Mouse (Mus musculus) cerebellum, adult 2 months (tissue): ENCODE data around the gene Ddx41.

Source experiments
- CTCF ChIP-seq: fragments of 200-500 bp; IDR thresholded peaks from 2 replicates; pipeline ENCODE4 v1.5.1; 2011; ENCODE audit warnings: low read depth, mild to moderate bottlenecking, control low read depth, low read length, moderate library complexity, borderline replicate concordance; ENCODE audit not compliant: insufficient read depth
- POLR2A ChIP-seq: fragments of 200-500 bp; IDR thresholded peaks from 2 replicates; pipeline ENCODE4 v1.6.1; 2011; ENCODE audit warnings: low read length, control low read depth, borderline replicate concordance; ENCODE audit not compliant: insufficient read depth

DNA sequence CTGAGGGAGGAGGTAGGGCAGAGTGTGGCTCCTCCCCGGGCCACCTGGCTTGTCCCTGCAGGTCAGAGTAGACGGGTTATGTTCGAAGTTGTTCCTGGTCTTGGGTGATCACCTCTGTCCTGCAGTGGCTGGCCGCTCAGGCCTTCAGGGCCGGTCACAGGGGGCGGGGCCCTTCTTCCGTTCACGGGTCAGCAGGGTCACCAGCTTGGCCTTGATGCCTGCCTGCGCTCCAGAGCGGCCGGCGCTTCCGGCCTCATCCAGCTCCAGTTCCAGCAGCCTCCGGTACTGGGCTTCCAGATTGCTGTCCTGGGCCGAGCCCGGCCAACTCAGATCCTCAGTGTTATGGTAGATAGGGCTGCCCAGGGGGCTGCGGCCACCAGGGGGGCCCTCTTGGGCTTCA lies 13.2 kb downstream of the Ddx41 start:
- no peak for TF ChIP-seq POLR2A
- no peak for TF ChIP-seq CTCF
